Mouse (Mus musculus) mesoderm, embryonic 11.5 days (tissue): Measurements from ENCODE around the gene Morn4.
A peak's percentile ranks its signal among the peaks of the same experiment; 100 is the strongest.

Experiments used
- DNase-seq: peaks from one replicate; pipeline ENCODE4 v3.0.0-alpha.2; 2012; ENCODE audit warnings: low read depth, low spot score

The Morn4 gene

GRCm38 (mm10) chr19:42086166-42086565 is at the start of gene Morn4:
Morn4 (minus strand) TSS chr19:42086357.
- peak; percentile 95 for DNase-seq

- DNase-seq, result no peak
These were observed 48.9 kb upstream of the Morn4 start for GRCm38 (mm10) chr19:42135070-42135469.

- DNase-seq, result no peak
These were observed 44.9 kb upstream of the Morn4 start for GRCm38 (mm10) chr19:42131101-42131500.

DNA sequence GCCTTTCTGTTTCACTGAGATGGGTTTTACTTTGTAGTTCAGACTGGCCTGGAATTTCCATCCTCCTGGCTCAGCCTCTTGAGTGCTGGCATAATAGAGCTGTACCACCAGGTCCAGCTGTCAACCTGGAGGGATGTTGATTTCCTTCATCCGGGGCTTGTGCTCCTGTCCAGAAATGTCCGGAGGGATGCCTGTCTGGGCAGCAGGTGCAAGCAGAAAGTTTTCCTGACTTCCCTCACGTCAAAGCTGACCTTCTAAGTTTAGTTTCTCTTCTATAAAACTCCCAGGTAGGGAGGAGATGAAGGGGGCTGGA is 44.1 kb upstream of the Morn4 start:
- DNase-seq, result no peak

DNA sequence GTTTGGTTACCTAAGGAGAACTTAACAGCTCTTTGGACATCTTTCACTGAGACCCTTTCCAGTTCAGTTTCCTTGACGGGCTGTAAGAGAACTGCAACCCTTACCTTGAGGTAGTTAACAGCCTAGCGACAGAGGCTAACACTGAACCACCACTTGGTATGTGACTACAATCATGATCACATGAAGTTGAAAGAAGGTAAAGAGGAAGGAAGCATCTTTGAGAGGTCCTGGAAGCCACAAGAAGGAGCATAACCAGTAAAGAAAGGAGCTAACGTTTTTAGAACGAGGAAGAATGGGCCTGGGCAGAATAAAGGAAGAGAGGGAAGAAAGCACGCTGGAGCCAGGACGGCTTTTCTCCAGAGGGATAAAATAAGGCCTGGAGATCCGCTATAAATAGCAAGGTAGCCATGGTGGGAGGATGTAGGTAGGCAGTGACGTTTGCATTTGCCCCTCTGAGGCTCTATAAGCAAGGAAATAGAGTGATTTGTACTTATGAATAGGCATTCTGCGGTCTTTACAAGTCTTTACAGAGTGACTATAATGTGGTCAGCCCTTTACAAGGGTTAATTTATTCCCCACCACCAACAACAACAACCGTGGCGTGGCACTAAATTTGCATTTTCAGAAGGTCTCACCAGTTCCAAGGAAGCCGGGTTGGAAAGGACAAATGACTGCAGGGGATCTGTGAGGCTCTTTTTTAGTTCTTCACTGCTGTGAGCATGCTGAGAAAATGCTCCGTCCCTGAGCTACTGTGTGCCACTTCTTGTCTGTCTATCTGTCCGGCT is 43.5 kb upstream of the Morn4 start:
- no peak for DNase-seq

DNA sequence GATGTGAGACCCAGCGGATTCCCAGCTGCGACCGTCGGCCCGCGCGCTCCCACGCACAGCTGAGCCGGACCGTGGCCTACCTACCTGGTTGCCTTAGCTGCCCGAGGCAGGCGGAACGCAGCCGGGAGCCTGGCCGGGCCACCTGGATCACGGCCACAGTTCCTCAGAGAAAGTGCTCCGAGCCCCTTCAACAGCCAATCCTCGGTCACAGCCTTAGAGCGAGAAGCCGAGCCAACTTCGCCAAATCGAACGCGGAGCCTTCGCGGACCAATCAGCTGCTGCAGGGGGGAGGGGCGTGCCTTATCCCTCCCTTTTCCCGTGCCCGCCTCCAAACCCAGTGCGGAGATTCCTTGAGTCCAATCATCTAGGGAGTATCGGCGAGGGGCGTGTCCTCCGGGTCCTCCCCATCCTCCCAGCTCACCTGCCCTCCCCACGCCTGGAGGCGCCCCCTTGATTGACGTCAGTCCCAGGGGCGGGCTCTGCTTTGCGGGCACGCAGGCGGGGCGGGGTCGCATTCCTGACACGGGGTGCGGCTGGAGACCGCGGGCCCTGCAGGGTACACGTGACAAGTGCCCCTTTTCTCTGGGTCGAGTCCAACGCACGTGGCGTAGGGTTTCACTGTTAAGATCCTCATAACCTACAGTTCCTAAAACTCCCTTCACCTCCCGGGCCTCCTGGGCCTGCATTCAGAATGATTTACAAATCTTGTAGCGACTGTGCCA is 42.8 kb upstream of the Morn4 start, which contains the start of gene Avpi1:
TSS of gene Avpi1 (minus strand) at position 273 of the 722 bp plus-strand sequence.
- DNase-seq, result peak; percentile 98

- no peak for DNase-seq
These were observed 42.0 kb upstream of the Morn4 start for GRCm38 (mm10) chr19:42128052-42128740.

GRCm38 (mm10) chr19:42127024-42127423 is 40.9 kb upstream of the Morn4 start:
- DNase-seq, result no peak

DNA sequence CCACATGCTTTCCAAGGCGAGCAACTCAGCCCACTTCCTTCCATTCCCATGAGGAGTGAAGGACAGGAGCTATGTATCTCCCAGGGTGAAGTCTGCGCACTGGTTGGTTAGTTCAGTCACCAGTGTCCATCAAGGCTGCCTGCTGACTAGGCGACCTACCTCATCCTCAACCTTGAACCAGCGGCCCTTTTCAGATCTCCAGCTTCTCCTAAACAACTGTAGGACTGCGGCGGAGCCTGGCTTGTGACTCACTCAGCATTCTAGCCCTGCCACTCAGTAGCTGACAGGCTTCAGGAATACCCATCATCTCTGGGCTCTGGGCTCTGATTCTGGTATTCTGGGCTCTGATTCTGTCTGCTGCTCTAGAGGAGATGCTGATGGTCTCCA is 40.1 kb upstream of the Morn4 start:
- DNase-seq, result no peak

- no peak for DNase-seq
These were observed 39.5 kb upstream of the Morn4 start for GRCm38 (mm10) chr19:42125501-42126218.

DNA sequence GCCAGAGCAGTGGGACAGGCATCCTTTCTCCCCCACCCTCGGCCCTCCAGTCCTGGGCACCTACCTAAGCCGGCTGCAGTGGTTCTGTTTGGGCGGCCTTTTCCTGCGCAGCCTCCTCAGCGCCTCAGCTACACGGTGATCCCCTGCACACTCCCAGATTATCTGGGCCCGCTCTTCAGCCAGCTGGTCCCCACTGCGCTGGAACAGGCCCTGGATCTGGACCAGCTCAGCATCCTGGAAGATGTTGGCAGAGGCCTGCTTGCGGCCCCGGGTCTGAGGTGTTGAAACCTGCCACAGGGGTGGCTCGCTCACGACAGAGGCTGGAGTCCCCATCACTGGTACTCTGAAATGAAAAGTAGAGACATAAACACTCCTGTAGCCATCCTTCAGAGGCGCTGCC is 38.5 kb upstream of the Morn4 start:
- no peak for DNase-seq

DNA sequence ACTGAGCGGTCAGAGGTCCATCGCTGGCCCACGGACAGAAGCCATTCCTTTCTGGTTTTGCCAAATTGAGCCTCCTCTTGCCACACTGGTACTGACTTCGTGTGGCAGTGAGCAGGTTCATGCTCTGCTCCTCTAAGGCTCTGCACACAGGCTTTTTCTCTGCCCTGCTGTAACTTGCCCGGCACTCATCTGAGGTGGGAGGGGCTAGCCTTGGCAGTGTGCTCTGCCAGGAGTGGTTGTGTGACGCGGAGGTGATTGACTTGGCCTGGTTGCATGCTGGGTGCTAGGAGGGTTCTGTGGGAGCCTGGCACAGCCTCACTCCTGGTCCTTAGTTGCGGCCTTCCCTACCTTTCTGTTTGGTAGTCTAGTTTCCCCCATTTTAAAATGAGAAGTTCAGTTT is 34.3 kb upstream of the Morn4 start:
- DNase-seq, result no peak

GRCm38 (mm10) chr19:42118596-42118995 is 32.4 kb upstream of the Morn4 start:
- DNase-seq, result no peak

- no peak for DNase-seq
These were observed 32.0 kb upstream of the Morn4 start for GRCm38 (mm10) chr19:42118142-42118541.

DNA sequence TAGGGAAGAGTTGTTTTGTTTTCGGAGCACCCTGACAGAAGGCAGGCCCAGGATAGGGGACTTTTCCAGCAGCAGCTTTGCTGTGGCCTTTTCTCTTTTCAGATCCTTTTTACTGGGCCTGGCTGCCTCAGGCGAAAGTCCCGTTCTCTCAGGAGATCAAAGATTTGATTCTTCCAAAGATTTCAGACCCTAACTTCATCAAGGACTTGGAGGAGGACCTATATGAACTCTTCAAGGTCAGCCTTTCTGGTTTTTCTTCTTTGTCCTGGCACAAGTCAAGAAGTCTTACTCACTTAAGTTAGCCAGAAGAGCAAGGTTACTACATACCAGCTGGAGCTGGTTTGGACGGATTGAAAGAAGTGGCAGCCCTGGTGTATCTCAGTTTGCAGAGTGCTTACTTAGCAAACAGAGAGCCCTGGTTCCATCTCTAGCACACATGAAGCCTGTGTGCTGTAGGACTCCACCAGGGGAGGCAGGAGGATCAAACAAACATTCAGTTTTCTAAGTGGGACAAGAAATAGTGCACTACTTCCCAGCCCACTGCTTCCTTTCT is 29.7 kb upstream of the Morn4 start:
- no peak for DNase-seq

DNA sequence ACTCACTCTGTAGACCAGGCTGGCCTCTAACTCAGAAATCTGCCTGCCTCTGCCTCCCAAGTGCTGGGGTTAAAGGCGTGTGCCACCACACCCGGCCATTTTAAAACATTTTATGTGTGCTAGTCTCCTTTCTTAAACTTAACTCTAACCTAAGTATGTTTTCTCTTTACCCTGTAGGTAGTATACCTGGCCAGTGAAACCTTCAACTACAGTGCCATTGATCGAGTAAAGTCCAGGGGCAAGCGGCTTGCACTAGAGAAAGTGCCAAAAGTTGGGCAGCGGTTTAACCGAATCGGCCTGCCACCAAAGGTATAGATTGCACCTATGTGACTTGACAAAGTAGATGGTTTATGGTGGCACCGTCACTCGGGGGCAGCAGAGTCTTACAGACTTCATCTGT is 18.5 kb upstream of the Morn4 start:
- no peak for DNase-seq

- no peak for DNase-seq
These were observed 13.2 kb upstream of the Morn4 start for GRCm38 (mm10) chr19:42099406-42099805.

DNA sequence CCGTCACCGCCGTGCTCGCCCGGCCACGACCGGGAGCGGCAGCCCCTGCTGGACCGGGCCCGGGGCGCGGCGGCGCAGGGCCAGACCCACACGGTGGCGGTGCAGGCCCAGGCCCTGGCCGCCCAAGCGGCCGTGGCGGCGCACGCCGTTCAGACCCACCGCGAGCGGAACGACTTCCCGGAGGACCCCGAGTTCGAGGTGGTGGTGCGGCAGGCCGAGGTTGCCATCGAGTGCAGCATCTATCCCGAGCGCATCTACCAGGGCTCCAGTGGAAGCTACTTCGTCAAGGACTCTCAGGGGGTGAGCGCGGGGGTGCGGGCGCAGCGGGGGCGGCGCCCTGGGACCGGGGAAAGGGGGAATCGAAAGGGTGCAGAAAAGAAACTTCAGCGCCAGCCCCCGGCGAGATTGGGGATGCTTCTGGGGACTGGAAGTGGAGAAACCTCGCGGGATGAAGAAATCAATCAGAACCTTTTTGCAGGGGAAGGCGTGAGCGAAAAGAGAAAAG is 4.5 kb upstream of the Morn4 start:
- DNase-seq, result peak; percentile 37

- DNase-seq, result peak; percentile 100
These were observed 3.8 kb upstream of the Morn4 start, which contains the start of gene Pi4k2a for GRCm38 (mm10) chr19:42089748-42090595. Pi4k2a (plus strand) TSS chr19:42090470.

DNA sequence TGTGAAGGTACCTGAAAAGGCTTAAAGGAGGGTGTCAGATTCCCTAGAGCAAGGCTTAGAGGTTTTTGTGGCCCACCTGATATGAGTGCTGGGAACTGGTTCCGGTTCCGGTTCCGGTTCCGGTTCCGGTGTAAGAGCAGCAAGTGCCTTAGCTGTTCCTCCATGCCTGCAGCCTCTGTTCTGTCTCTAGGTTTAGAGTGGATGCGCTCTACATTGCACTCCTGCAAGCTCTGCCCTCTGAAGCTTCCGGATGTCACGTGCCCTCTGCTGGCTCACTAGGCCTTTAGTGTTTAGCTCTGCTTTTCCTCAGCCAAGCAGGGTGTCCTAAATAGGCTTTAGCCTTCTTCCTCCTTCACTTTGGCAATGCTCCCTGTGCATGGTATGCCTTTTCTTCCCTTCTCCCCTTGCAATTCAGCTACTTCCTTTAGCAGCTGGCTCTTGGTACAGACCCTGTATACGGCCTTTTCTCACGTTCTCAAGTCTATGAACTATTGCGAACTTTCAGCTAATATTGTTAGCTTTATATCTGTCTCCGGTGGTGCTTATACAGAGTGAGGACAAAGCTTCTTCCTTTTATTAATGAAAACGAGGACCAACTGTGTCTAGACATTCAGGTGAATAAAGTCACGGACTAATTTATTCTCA is 3.1 kb upstream of the Morn4 start:
- DNase-seq, result peak; percentile 48
